Mouse (Mus musculus): ENCODE measurements around the gene Fut2.

The Fut2 gene

DNA sequence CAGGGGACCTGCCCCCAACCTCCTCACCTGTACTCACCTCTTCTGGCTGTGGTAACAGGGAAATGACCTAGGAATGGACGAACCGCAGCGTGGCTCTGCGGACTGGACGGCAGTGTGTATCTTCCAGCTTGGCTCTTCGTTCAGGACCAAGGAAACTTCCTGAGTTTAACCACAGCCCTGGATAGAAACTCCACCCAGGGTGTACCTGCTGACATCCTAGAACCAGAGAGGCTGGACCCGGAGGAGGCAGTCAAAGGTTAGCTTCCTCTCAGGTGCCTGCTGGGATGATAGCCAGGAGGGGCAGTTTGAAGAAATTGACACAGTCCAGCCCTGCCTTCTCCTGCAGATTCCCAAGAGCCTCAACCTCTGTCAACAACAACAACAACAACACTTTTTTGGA is at the start of gene Fut2:
Gene Fut2 (minus strand): TSS at position 234 of the 400 bp plus-strand sequence.
- no peak for DNase-seq (ENCODE audit: low spot score)

DNA sequence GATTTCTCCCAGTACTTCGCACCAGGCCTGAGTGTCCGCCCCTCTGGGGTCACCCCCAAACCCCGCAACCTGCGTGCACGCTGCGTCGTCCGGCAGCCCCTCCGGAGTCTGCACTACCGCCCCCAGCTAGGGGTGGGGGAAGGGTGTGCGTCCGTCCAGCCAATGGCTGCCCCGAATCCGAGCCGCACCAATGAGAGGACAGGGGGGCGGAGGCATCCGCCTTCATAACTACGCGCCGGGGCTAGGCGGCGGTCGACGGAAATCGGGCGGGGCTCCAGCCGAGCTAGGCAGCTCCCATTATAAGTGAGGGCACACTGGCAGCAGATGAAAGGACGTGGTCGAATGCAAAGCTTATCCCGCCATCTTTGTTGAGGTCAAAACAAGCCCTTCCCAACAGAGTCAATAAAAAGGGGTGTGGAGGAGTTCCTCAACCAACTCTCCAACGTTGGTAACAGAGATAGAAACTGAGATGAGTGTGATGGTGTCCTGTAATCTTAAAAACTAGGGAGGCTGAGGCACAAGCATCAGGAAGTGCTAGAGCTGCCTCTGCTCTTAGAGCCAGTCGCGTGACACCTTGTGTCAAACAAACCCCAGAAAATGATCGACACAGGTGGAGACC is 49.0 kb upstream of the Fut2 start, which contains the start of gene Rpl18:
Gene Rpl18 (plus strand): TSS at position 368 of the 619 bp plus-strand sequence.
- DNase-seq (ENCODE audit: low spot score), result peak; percentile 97

DNA sequence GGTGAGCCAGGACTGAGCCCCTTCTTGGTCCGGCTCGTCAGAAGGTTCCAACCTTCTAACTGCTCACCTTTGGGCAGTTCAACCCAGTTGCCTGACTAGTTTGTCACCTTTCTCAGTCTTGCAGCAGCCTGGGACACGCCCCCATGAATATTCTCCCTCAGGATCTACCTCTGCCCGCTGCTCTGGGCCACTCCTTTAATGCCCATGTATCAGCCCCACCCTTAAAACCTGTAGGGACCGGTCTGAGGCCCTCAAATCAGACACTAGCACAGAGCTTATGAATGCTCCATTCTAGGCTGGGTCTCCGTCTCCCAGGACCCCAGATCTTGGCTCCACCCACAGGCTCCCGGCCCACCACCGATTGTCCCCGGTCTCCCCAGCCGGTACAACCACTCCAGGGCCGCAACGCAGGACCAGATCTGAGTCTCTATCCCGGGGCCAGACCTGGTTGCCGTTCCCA is 48.5 kb upstream of the Fut2 start:
- DNase-seq (ENCODE audit: low spot score), result no peak

DNA sequence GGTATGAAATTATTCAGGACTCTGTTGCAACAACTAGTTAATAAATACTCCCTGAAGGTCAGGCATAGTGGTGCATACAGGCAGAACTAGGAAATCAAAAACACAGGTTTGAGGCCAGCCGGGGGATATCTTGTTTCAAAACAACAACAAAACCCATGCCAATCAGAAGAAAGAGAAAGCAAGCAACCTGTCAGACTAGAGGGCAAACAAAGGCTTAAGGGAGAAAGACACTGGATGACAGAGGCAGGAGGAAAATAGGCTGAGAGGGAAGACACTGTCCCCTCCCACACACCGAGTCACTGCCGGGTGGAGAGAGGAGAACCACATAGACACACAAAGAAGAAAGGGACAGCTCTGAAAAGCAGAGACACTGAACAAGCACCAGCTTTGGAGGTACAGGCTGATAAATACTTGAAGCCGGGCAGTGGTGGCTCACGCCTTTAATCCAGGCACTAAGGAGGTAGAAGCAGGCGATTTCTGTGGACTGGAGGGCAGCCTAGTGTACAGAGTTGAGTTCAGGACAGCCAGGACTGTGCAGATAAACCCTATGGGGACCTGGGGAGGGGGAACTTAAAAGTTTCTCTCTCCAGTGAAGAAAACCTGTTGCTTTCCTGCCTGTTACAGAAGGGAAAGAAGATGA is 47.8 kb upstream of the Fut2 start:
- no peak for DNase-seq (ENCODE audit: low spot score)

DNA sequence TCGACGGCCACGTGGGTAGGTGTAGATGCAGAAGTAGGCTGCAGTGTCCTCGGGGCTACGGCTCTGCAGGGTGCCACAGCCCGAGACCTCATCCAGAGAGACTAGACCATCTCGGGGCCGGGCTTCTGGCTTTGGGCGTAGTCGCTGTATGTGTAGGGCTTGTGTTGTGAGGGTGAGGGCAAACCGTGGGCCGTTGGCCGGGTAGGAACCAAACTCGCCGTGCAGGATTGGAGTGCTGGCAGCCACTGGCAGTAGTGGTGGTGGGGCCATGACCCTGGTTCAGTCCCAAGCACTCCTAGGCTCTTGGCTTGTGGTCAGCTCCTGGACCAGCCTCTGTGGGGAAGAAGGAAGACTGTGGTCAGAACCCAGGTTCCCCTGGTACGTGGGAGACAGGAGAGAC is 47.2 kb upstream of the Fut2 start:
- DNase-seq (ENCODE audit: low spot score), result no peak

DNA sequence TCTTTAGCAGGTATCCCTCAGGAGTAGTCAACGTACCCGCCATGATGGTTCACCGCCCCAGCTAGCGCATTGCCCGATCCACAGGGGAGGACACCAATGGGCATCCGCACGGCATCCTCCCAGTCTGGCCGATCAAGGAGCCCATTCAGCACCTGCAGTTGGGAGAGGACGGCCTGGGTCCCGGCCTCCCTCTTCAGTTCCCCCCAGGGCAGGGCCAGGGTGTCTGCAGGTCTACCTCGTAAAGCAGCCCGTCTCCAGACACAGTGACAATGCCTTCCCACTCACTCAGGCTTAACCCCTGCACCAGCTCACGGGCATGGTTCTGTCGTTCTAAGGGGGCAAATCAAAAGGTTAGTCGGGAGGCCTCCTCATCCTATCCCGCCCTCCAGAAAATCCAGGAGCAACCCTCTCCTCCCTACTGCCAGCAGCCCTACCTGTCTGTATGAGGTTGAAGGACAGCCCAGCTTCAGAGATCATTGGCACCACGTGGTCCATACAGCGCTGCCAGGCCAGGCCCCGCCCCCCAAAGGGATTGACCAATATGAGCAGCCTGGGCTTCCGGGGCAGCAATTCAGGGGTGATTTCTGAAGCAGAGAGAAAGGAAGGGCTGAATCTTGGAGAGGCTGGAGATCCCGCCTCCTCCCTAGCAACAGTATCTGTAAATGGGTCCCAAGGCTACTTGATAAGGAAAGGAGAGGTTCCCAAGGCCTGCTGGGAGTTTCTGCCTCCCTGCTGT is 46.0 kb upstream of the Fut2 start:
- peak; percentile 91 for DNase-seq (ENCODE audit: low spot score)

DNA sequence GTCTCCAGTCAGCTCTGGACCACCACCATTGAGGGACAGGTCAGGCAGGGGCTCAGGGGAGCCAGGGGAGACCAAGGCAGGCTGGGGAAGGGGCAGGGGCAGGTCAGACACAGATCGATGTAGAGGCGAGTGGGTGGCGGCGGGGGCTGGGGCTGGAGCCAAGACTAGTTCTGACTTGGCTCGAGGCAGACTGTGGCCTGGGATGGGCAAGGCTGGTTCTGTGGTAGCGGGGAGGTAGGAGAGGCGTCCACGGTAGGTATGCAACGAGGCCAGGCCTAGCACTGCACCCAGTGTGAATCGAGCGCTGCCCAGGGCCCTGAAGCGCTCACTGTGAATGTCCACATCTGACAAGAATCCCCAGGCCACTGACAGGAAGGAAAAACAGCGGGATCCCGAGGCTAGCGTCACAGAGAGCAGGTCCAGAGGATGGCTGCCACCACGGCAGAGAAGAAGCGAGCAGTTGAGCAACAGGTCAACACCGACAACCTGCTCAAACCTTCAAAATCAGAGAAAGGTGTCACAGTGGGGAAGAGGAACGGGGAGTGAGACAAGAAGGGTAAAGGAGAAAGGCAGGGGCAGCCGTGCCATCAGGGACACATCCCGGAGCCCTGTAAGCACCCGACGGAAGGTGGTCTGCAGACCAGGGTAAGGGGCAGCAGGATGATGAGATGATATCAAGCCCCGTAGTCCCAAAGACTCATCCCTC is 45.3 kb upstream of the Fut2 start:
- no peak for DNase-seq (ENCODE audit: low spot score)

DNA sequence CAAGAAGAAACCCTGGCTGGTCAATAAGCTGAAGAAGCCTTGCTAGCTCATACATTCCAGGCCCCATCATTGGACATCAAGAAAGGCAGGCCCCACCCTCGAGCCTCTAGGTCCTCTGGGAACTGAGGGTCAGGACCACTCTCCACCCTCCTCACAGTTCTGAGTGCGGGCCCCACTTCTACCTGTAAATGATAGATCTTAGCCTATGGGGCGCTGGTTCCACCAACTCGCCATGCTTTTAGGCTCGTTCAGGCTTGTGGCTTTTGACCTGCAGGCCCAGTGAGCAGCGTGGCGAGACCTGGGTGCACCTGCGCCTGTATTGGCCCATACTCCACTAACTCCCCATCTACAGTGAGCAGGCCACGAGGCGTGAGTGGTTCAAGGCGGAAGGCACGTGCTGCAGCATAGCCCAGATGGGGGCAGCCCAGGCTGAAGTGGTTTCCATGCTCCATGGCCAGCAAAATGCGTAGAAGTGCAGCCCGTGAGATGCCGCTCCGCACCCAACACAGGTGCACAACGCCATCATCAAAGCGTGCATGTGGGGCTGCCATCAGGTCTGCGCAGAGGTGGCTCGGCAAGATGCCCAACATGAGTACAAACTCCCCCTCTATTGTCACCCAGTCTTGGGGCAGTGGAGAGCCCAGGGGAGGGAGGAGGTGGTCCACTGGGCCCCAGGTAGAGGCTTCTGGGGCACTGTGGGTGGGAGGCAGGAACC is 44.4 kb upstream of the Fut2 start:
- no peak for DNase-seq (ENCODE audit: low spot score)

DNA sequence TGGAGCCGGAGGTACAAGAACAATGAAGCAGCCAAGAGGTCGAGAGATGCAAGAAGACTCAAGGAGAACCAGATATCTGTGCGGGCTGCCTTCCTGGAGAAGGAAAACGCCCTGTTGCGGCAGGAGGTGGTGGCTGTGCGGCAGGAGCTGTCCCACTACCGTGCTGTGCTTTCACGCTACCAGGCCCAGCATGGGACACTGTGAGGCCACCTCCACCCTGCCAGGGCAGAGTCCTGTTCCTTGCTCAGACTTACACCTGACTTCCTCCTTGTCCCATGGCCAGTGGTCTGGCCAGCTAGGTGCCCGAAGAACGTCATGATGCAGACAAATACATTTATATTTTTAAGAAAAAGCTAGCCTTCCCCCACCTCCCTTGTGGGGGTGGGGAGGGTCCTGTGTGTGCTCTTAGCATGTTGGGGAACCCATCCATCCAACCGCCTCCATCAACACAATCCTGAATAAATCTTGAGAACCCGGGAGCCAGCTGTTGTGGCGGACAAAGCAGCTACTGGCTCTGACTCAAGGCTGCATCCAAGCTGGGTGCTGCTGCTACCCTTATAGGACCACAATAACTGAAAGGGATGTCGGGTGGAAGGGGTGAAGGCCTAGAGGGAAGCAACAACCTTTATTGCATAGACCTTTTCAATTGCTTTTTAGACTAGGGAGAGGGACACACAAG is 43.6 kb upstream of the Fut2 start:
- DNase-seq (ENCODE audit: low spot score), result no peak

DNA sequence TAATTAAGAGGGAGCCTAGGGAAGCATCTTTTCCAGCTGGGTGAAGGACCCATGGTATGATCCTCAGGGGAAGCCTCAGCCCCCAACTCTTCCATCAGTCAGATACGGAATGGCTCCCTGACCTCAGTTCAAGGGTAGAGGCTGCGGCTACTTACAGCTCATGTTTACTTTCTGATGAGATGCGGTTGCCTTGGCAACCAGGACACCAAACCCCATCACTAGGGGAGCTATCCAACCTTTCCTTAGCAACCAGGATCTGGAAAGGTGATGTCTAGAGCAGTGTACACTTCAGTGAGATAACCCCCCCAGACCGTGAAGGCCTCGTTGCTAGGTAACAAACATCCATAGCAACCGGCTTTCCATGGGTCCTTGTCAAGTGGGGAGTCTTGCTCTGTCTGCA is 42.8 kb upstream of the Fut2 start:
- no peak for DNase-seq (ENCODE audit: low spot score)

DNA sequence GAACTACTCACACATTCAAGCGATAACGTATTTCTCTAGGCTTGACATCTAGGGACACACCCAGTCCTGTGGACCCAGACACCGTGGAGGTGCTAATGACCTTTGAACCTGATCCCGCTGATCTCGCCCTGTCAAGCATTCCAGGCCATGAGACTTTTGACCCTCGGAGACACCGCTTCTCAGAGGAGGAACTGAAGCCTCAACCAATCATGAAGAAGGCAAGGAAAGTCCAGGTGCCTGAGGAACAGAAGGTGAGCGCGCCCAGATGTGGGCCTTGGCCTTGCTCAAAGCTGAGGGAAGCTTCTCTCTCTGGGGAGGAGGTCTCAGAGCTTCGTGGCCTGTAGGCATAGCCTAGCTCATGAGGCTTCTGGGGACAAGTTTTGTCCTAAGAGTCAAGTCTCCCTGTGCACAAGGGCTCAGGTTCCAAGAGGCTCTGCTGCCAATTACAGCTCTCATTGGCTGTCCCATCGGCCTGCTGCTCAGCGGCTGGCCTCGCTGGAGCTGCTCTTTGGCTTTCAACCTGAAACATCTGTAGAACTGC is 42.1 kb upstream of the Fut2 start:
- no peak for DNase-seq (ENCODE audit: low spot score)

DNA sequence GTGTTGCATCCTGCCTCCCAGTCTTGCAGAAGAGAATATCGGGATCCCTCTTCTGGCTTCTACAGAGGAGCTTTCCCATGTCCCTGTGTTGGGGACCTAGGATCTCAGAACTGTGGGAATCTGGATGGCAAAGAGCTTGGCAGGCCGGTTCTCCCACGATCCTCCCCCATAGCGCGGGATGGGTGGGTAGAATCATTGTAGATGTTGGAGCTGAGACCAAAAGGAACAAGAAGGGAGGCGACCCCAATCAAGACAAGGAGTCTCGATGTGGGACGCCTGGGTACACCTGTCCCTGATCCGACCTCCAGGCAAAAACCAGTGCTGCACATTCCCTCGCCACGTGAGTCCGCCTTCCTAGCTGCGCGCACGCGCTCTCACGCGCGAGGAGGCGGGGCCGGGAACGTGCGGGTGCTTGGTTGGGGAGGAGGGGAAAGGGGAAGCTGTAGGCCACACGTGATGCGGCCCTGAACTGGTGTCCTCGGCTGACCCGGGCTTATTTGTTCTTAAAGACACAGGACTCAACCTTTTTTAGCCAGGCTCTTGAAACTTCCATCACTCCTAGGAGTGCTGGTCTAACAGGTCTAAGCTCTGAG is 41.3 kb upstream of the Fut2 start:
- peak; percentile 98 for DNase-seq (ENCODE audit: low spot score)

DNA sequence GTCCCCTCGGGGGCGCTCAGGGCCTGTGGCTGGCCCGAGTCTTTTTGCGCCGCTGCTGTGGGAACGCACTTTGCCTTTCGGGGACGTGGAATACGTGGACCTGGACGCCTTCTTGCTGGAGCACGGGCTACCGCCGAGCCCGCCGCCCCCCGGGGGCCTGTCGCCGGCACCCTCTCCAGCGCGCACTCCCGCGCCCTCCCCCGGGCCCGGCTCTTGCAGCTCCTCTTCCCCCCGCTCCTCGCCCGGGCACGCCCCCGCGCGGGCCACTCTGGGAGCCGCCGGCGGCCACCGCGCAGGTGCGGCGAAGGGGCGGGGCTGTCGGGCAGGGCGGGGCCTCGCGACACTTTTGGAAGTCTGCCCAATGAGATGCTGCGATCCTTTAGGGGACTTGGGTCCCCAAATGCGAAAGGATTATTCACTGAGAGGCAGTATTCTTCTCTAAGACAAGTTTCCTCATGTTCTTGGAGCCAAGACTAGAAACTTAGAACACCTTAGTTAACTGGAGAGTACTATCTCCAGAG is 40.6 kb upstream of the Fut2 start:
- DNase-seq (ENCODE audit: low spot score), result peak; percentile 96

DNA sequence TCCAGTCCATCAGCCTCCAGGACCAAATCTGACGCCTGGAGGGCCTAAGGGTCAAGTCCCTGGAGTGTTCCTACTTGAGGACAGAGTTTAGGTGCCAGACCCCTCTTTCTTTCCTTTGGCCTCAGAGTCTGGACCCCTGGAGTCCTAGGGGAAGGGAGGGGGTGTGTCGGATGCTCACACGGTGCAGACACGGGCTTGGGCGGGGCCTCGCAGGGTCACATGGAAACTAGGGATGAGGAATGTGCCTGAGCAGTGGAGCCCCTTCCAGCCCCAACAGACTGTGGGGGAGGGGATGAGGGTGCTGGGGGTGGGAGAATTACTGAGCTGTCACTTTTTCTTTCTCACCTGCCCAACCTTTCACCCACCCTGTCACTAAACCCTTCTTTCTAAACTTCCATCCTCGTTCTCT is 39.7 kb upstream of the Fut2 start:
- peak; percentile 93 for DNase-seq (ENCODE audit: low spot score)

DNA sequence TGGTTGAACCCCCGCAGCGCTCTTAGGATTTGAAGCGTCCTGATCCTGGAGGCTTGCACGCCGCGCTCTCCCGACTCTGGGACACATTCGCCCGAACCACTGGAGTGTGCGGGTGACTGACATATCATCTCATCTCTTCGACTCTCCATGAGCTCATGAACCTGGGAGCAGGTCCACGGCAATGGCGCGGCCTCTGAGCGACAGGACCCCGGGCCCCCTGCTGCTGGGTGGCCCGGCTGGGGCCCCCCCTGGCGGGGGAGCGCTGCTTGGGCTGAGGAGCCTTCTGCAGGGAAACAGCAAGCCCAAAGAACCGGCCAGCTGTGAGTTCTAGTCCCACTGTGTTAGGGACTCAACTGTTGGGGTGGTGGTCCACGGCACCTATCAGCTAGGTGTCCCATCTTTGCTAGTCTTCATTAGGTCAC is 39.3 kb upstream of the Fut2 start:
- peak; percentile 74 for DNase-seq (ENCODE audit: low spot score)

DNA sequence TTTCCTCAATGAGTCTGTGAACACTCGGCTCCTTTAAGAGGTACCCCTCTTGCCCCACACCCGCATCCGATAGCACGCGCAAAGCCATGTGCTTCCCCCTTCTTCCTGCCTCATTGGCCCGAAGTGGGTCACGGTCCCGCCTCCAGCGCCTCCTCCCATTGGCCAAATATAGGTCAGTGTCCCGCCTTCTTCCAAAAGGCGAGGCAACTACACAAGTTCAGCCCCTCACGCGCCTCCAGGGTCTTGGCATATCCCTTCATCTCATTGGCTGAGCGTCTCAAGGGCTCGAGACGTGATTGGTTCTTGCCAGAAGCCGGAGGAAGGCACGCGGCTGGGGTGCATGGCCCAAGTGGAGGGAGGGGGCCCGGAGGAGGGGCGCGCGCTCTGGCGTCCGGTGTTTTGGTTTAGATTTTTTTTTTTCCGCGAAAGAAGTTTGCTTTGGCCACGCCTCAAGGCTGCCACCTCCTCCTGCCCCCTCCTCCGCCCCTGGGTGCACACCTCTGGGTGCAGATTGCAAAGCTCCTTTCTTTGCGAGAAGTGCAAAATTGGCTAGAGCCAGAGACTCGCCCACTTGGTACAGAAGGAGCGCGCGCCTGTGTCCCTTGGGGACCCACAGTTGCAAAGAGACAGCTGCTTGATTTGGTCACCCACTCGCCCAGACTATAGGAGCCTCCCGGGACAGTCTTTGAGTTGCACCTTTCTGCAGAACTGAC is 38.7 kb upstream of the Fut2 start, which contains the start of gene Dbp:
Gene Dbp (plus strand): TSS at position 359 of the 713 bp plus-strand sequence.
- DNase-seq (ENCODE audit: low spot score), result peak; percentile 97

DNA sequence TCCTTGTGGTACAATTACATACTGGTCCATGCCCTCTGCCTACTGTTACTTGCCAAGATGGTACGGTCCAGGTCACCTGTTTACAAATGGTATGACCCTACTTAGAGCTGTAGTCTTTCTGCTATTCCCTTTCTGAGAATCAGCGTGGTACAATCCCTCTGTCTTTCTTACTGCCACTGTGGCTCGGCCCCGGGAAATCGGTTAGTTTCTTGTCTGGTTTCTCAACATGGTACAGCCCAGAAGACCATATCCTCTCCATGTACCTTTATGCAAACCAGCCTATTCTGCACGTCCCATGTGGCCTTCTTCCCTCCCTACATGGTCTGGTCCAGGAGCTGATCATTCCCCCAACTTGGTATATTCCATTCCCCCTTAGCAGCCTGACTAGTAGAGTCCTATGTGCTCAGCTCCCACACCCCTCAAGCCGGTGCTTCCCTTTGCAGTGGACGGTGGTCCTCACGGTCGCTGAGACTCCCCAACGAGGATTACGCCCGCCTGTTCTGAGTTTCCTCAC is 37.9 kb upstream of the Fut2 start:
- DNase-seq (ENCODE audit: low spot score), result peak; percentile 73

DNA sequence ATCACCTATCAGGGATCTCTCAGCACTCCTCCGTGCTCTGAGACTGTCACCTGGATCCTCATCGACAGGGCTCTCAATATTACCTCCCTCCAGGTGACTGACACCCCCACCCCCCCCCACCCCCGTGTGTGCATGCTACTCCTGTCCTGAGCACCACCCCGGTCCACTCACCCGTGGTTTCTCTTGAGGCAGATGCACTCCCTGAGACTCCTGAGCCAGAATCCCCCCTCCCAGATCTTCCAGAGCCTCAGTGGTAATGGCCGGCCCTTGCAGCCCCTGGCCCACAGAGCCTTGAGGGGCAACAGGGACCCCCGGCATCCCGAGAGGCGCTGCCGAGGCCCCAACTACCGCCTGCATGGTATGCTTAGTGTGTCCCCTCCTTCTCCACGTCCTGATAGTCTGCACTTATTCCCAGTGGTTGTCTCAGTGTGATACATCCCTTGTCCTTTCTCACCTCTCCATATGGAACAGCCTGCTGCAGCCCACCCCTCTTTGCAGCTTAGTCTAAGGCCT is 37.4 kb upstream of the Fut2 start:
- DNase-seq (ENCODE audit: low spot score), result peak; percentile 56
